Mouse (Mus musculus): ENCODE measurements around the gene Clcn1.

DNA sequence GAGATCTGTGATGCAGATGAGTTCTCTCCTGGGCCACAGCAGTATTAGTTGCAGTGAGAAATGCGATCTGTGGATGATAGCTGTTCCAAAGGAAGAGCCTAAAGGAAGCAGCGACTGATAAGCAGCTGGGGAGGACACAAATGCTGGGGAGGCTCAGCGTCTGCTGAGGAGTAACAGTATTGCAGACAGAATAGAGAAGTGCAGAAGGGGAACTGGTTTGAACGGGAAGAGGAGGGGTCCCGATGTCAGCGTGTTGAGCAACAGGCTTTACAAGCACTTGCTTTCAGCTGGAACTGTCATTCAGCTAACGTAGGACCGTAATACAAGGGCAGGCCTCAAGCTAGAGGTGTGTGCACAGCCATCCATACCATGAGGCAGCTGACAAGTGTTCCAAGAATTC lies 66.7 kb downstream of the Clcn1 start:
- TF ChIP-seq POU5F1 (IDR thresholded peaks at IDR 0.05; ENCODE audit: borderline replicate concordance, low read length) (no peak), CTCF (conservative IDR thresholded peaks at IDR 0.05; ENCODE audit: low read length) (no peak)

All from E14TG2a.4 (cell line).